Mouse (Mus musculus) CH12.LX (cell line): ENCODE measurements at regions not wholly inside any gene's neighbourhood (a gene's known extent, or its start where the extent isn't known, plus 50 kb on each side); places are given as distances from the start of the nearest gene placed in this dataset.

Experiments used
- DNase-seq: peaks from one replicate; pipeline ENCODE4 v3.0.0-alpha.2; 2013; ENCODE audit errors: extremely low read depth
- H3K27ac ChIP-seq: 2 replicates; pipeline ENCODE4 v1.5.1; 2012; ENCODE audit warnings: low read depth, mild to moderate bottlenecking, control low read depth, moderate library complexity; ENCODE audit not compliant: insufficient read depth
- H3K27me3 ChIP-seq: replicated peaks from 2 replicates; pipeline ENCODE3; 2012; ENCODE audit warnings: inconsistent platforms
- H3K36me3 ChIP-seq, 2 experiments: replicated peaks in 1 of 2; 2 replicates each; pipeline versions ENCODE3 to v1.6.1; 2012; ENCODE audit warnings: inconsistent platforms in 1 of 2, low read length in 1 of 2, mild to moderate bottlenecking in 1 of 2, mixed read lengths in 1 of 2, moderate library complexity in 1 of 2; ENCODE audit not compliant: control insufficient read depth in 1 of 2, insufficient read depth in 1 of 2
- H3K4me1 ChIP-seq, 2 experiments: 2 replicates each; pipeline ENCODE4 v1.6.1; 2012; ENCODE audit warnings: inconsistent platforms in 1 of 2, moderate library complexity in 1 of 2; ENCODE audit not compliant: insufficient read depth in 2 of 2, control insufficient read depth in 1 of 2
- H3K4me2 ChIP-seq: 2 replicates; pipeline ENCODE4 v1.6.1; 2012; ENCODE audit warnings: low read depth, mild to moderate bottlenecking, control low read depth; ENCODE audit not compliant: poor library complexity, insufficient read depth, severe bottlenecking
- H3K4me3 ChIP-seq, 3 experiments: fragments of 150-350 bp in 1 of 3; sonication (generic) in 1 of 3; replicated peaks in 1 of 3; 2 replicates each; pipeline versions ENCODE3 to v1.5.1; 2011 to 2012; ENCODE audit warnings: low read depth in 2 of 3, low read length in 2 of 3, mild to moderate bottlenecking in 2 of 3, moderate library complexity in 2 of 3, control low read depth in 1 of 3, improper control_type of control experiment in 1 of 3, inconsistent platforms in 1 of 3, mixed read lengths in 1 of 3; ENCODE audit not compliant: poor library complexity in 1 of 3
- H3K79me2 ChIP-seq: replicated peaks from 2 replicates; pipeline ENCODE4 v1.6.1; 2012; ENCODE audit warnings: mild to moderate bottlenecking, moderate library complexity; ENCODE audit not compliant: control insufficient read depth, poor library complexity, insufficient read depth, severe bottlenecking; ENCODE audit errors: extremely low read depth
- H3K9ac ChIP-seq: 2 replicates; pipeline ENCODE4 v1.6.1; 2012; ENCODE audit warnings: low read depth, mild to moderate bottlenecking, control low read depth, moderate library complexity; ENCODE audit not compliant: insufficient read depth
- H3K9me3 ChIP-seq: replicated peaks from 2 replicates; pipeline ENCODE3; 2012; ENCODE audit warnings: low read length, inconsistent platforms, mixed read lengths
- BHLHE40 ChIP-seq: IDR thresholded peaks from 2 replicates; pipeline ENCODE4 v1.6.1; 2011; ENCODE audit warnings: mild to moderate bottlenecking, low read depth, low read length, improper control_type of control experiment
- CHD2 ChIP-seq: IDR thresholded peaks from 2 replicates; pipeline ENCODE4 v1.6.1; 2011; ENCODE audit warnings: low read length, improper control_type of control experiment
- ELF1 ChIP-seq: IDR thresholded peaks from 2 replicates; pipeline ENCODE4 v1.6.1; 2014; ENCODE audit warnings: low read depth, mild to moderate bottlenecking, inconsistent platforms, low read length, improper control_type of control experiment
- EP300 ChIP-seq: IDR thresholded peaks from 2 replicates; pipeline ENCODE4 v1.6.1; 2011; ENCODE audit warnings: low read length, improper control_type of control experiment
- ETS1 ChIP-seq: conservative IDR thresholded peaks from 2 replicates; pipeline ENCODE4 v1.6.1; 2012; ENCODE audit warnings: low read depth, mild to moderate bottlenecking, inconsistent platforms, low read length, improper control_type of control experiment, moderate library complexity
- GABPA ChIP-seq: IDR thresholded peaks from 2 replicates; pipeline ENCODE4 v1.6.1; 2012; ENCODE audit warnings: low read depth, low read length, improper control_type of control experiment, inconsistent platforms; ENCODE audit not compliant: insufficient replicate concordance
- HCFC1 ChIP-seq: IDR thresholded peaks from 2 replicates; pipeline ENCODE4 v1.6.1; 2012; ENCODE audit warnings: low read depth, mild to moderate bottlenecking, inconsistent platforms, low read length, improper control_type of control experiment
- JUND ChIP-seq: conservative IDR thresholded peaks from 2 replicates; pipeline ENCODE4 v1.6.1; 2011; ENCODE audit warnings: low read depth, low read length, improper control_type of control experiment
- MEF2A ChIP-seq: IDR thresholded peaks from 2 replicates; pipeline ENCODE4 v1.6.1; 2014; ENCODE audit warnings: low read depth, mild to moderate bottlenecking, inconsistent platforms, low read length, improper control_type of control experiment, borderline replicate concordance
- MYC ChIP-seq: IDR thresholded peaks from 2 replicates; pipeline ENCODE4 v1.6.1; 2011; ENCODE audit warnings: low read depth, mild to moderate bottlenecking, improper control_type of control experiment, low read length
- RAD21 ChIP-seq: IDR thresholded peaks from 2 replicates; pipeline ENCODE4 v1.6.1; 2011; ENCODE audit warnings: low read depth, mild to moderate bottlenecking, low read length, improper control_type of control experiment, moderate library complexity
- RCOR1 ChIP-seq: conservative IDR thresholded peaks from 2 replicates; pipeline ENCODE4 v1.6.1; 2012; ENCODE audit warnings: low read depth, mild to moderate bottlenecking, inconsistent platforms, low read length, improper control_type of control experiment
- SMC3 ChIP-seq: IDR thresholded peaks from 2 replicates; pipeline ENCODE4 v1.6.1; 2011; ENCODE audit warnings: low read depth, low read length, improper control_type of control experiment
- TBP ChIP-seq: conservative IDR thresholded peaks from 2 replicates; pipeline ENCODE4 v1.6.1; 2011; ENCODE audit warnings: low read depth, low read length, improper control_type of control experiment
- TCF12 ChIP-seq: IDR thresholded peaks from 2 replicates; pipeline ENCODE4 v1.6.1; 2014; ENCODE audit warnings: low read depth, mild to moderate bottlenecking, inconsistent platforms, low read length, improper control_type of control experiment
- UBTF ChIP-seq: IDR thresholded peaks from 2 replicates; pipeline ENCODE4 v1.6.1; 2012; ENCODE audit warnings: low read depth, mild to moderate bottlenecking, inconsistent platforms, low read length, improper control_type of control experiment, moderate library complexity
- USF1 ChIP-seq: IDR thresholded peaks from 2 replicates; pipeline ENCODE4 v1.6.1; 2014; ENCODE audit warnings: low read depth, mild to moderate bottlenecking, inconsistent platforms, low read length, improper control_type of control experiment
- USF2 ChIP-seq: conservative IDR thresholded peaks from 2 replicates; pipeline ENCODE4 v1.6.1; 2011; ENCODE audit warnings: low read depth, low read length, improper control_type of control experiment
- ZKSCAN1 ChIP-seq: IDR thresholded peaks from 2 replicates; pipeline ENCODE4 v1.6.1; 2012; ENCODE audit warnings: low read depth, inconsistent platforms, low read length, improper control_type of control experiment, borderline replicate concordance
- ZNF384 ChIP-seq: IDR thresholded peaks from 2 replicates; pipeline ENCODE4 v1.6.1; 2012; ENCODE audit warnings: low read depth, low read length, improper control_type of control experiment, inconsistent platforms
- dilution Hi-C: fragments of 300-500 bp; cut with MboI; formaldehyde crosslinking; loops from 2 replicates; pipeline ENCODE4 v1.14.3; 2020; ENCODE audit warnings: low sequenced_read_pairs; ENCODE audit not compliant: extremely low pct_unique_long_range_greater_than_20kb, extremely low pct_ligation_motif_present
- in situ Hi-C: fragments of 300-500 bp; cut with MboI; formaldehyde crosslinking; loops from 3 replicates; pipeline ENCODE4 v1.14.3; 2019; ENCODE audit warnings: low sequenced_read_pairs, low pct_ligation_motif_present, low pct_unique_long_range_greater_than_20kb, mixed read lengths

DNA sequence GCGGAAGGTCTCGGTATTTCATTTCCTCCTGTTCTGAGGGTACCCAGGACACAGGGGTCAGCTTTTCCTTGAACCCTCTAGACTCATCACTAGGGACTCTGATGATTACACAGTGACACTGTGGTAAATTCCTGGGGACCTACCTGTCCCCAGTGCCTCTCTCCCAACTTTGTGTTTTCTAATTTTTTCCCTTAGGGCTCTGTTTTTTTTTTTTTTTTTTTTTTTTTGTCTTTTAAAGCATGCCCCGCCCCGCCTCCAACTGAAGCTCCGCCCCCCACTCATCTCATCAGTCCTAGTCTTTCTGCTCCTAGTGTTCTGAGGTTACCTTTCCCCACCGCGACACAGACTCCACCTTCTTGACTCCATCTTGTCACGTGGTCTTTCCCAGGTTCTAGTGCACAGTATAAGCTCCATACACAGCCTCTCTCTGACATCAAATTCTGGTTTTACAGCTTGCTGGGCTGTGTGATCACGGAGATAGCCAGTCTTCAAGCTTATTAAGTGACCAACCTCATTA lies 109.8 kb upstream of the Rpl34 start:
- H3K9ac ChIP-seq, result no peak overlapping the region
- peaks cover 2% of the 10 kb centered on the region for H3K9me3 ChIP-seq
- H3K4me3 ChIP-seq, result no peak overlapping the region
- H3K27me3 ChIP-seq, result no peaks in the 10 kb centered on the region
- dilution Hi-C loops (no loop called here), in situ Hi-C loops (no loop called here)
- TF ChIP-seq ZNF384 (peak; percentile 60), USF1 (no peak)
- DNase-seq, result no peak
- no peak overlapping the region for H3K27ac ChIP-seq
- no peaks in the 10 kb centered on the region for H3K79me2 ChIP-seq
- H3K36me3 ChIP-seq, result no peaks in the 10 kb centered on the region
- H3K4me1 ChIP-seq, result peaks cover 3 to 11% of the 10 kb centered on the region in 2 experiments; a peak in 3 of 4 replicates
- no peak overlapping the region for H3K4me2 ChIP-seq

DNA sequence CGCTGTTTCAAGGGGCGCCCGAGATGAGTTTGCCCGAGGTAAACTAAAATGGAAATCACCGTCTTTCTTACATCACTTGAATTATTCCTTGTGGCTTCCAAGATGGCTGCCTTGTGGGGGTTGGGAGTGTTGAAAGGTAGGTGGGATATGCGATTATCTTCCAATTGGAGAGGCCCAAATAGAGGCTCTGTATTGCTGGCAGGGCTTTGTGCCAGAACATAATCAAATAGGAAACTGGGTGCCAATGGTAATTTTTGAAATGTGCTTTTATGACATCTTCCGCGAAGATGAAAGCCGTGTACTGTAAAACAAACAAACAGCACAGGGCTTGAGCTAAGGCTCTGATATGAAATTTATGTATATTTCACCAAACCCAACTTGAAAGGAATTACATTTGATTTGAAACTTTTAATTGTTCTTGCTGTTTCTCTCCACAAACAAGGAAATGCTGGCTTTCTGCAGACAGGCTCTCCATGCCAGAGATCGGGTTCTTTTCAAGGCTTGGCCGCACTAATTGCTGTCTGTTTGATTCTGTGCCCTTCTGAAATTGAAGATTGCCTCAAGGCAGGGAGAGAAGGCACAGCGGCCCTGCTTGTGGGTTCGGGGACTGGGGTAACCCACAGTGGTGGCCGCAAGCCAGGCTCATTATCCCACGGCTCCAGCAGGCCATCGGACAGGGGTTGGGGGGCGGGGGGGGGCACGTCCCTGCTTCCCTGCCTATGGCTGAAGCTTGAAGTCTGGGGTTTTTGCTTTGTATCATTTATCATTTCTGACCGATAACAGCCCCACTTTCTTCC lies 108.6 kb upstream of the Rpl34 start:
- Histone ChIP-seq H3K9ac (no peak overlapping the region), H3K79me2 (no peaks in the 10 kb centered on the region), H3K27ac (no peak overlapping the region), H3K4me1 (peaks cover 3 to 11% of the 10 kb centered on the region in 2 experiments; a peak in 3 of 4 replicates), H3K36me3 (no peaks in the 10 kb centered on the region), H3K27me3 (no peaks in the 10 kb centered on the region), H3K9me3 (peaks cover 2% of the 10 kb centered on the region), H3K4me2 (no peak overlapping the region), H3K4me3 (no peak overlapping the region)
- DNase-seq, result no peak
- in situ Hi-C loops (no loop called here), dilution Hi-C loops (no loop called here)
- TF ChIP-seq BHLHE40 (no peak), TCF12 (no peak), HCFC1 (no peak), TBP (no peak), UBTF (no peak), ZKSCAN1 (no peak), MEF2A (no peak), GABPA (no peak), USF2 (no peak), ETS1 (no peak), CHD2 (no peak), RAD21 (no peak), RCOR1 (no peak), ELF1 (no peak), MYC (no peak), SMC3 (no peak), USF1 (no peak), EP300 (no peak), JUND (no peak), ZNF384 (no peak)
